Mouse (Mus musculus) ovary, postnatal 36 days (tissue): ENCODE measurements around the gene Vip.

Experiments used
- DNase-seq: peaks from one replicate; pipeline ENCODE4 v3.0.0; 2022; ENCODE audit warnings: low spot score, mixed read lengths

The Vip gene

DNA sequence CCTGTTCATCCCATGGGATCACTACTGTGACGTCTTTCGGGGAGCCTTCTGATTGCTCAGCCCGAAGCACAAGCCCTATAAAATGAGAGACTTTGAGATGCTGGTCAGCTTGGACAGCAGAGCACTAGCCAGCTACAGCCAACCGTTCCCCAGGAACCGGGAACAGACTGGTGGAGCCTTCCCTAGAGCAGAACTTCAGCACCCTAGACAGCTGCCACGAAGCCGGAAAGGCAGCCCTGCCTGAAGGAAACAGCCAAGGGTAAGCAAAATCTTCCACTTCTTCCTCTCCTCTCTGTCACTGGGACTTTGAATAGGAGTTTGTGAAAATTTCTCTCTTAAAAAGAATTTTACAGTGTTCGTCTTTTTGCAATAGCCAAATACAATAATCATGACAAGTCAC, at the start of gene Vip:
Vip (plus strand) TSS at position 107 of the 400 bp plus-strand sequence.
- DNase-seq = peak; percentile 23

DNA sequence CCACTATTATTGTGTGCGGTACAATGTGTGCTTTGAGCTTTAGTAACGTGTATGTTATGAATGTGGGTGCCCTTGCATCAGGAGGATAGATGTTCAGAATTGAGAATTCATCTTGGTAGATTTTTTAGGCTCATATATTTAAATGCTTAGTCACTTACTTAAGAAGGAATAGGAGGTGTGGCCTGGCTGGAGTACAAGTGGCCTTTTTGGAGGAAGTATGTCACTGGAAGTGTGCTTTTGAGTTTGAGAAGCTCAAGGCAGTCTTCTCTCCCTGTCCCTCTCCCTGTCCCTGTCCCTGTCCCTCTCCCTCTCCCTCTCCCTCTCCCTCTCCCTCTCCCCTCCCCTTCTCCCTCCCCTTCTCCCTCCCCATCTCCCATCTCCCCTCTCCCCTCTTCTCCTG, 48.0 kb upstream of the Vip start:
- no peak for DNase-seq

DNA sequence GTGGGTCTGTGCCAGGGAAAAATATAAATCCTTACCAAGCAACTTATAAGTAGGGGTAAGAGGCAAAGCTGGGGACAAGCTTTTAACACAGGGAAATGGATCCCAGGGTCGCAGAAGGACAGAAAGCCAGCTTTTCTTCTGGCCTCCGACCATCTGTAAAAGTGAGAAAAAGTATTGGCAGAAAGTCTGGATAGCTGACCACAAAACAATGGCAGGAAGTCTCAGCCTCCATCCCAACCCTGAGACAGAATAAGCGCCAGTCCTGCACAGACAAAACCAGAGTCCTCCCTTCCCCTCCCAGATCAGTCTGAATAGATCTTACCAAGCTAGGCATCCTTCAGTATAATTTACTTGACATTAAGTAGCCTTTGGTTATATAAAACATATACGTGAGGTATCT, 47.0 kb upstream of the Vip start:
- DNase-seq = no peak

DNA sequence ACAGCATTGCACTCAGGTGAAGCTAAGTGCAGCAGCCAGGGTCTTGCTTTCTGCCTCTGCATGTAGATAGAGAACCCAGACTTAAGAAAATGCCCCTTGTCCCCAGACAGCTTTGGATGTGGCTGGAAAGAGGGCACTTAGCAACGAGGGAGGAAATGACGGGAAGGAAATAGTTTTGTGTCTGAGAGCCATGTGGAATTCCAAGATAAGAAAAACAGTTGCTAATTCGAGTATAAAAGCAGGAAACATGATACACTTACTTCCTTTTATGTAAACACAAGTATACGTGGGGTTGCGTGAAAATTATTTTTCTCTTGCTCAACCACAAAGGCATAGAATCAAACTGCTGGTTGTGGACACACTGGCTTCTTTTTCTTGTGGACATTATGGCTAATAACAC, 45.6 kb upstream of the Vip start, which contains the start of gene Myct1:
Myct1 (plus strand) TSS at position 312 of the 400 bp plus-strand sequence.
- no peak for DNase-seq

DNA sequence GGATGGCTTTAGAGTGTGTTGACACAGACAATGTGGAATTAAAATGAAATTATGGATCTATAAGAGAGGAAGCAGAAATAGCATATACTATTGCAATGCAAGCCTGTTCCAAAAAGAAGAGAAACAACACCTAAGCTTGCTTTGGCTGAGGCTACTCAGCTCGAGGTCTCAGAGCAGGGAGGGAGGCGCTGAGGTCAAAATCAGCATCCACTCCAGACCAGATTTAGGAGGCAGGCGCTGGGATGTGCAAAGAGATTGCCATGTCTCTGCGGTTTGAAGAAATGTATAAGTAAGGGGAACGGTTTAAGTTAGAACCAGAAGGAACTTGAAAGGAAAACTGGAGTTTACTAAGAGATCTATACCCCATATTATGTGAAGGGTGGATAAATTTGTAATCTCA, 44.6 kb upstream of the Vip start:
- DNase-seq = no peak

DNA sequence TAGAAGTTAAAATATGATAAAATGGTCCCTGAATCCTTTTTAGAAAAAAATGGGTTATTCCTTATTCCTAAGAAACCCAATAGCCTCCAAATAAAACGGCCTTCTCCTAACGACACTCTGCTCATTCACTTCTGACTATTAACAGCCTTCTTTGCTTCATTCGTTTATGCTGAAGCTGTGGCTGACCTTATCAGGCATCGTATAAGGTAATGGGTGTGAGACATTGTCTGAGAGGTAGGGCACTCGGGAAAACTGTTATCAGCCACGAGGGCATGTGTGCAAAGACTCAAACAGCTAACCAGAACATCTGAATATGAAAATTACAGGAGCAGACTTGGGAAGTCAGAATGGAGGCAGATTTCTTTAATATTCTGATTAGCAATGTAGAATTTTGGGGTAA, 42.5 kb upstream of the Vip start:
- no peak for DNase-seq

DNA sequence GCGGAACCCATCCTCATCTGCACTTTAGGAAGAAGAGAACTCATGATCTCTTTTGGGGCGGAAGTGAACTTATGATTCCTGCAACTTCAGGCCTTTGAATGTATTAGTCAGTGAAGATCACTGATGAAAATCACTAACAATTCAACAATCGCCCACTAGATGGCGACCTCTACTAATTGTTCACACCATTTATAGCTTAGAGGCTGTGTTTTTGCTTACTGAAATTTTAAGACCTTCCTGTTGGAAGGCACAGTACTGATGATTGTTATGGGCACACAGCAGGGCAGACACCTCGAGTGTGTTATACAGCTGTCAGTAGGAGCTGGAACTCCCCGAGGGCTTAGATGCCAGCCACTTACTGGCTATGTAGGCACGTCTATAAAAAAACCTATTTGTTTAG, 38.9 kb upstream of the Vip start:
- no peak for DNase-seq

DNA sequence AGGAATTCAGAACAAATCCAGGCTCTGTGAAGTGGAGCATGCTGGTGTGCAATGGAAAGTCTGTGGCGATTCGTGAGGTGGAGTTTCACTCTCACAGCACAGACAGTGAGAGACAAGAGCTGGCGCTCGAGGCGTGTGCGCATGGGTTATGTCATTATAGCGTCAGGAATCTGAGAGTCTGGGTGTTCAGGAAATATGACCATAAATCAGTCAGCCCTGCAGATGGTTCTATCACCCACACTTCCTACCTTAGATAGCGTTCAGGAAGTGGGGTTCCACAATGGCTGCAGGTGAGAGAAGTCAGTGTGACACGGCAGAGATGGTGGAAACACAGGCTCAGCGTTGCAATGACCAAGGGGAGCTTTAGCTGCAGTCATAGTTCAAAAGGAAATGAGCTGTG, 35.5 kb upstream of the Vip start:
- no peak for DNase-seq

DNA sequence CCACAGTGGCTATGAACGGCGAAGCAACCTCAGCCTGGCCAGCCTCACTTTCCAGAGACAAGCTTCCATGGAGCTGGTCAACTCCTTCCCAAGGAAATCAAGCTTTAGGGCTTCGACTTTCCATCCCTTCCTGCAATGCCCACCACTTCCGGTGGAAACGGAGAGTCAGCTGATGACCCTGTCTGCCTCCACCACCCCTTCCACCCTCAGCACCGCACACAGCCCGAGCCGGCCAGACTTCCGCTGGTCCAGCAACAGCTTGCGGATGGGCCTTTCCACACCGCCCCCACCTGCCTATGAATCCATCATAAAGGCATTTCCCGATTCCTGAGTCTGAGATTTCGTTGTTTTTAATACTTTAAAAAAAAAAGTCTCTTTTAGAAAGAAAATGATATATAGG, 34.6 kb upstream of the Vip start:
- DNase-seq = no peak

DNA sequence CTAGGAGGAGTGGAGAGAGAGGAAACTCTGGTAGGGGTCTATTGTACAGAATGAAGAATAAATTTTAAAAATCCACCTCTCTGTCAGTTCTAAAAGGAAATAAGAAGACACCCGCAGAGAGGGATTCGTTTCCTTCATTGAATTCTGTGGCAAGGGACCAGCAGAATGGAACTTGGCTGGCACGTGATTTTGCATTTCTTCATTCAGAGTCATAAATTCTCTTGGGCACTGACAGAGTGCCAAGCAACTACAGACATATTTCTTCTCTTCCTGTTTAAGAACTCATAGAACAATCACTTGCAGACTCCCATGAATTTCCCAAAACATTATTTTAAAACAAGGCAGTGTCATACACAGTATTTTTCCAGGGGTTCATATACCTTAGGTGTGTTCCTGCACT, 30.1 kb upstream of the Vip start:
- no peak for DNase-seq

DNA sequence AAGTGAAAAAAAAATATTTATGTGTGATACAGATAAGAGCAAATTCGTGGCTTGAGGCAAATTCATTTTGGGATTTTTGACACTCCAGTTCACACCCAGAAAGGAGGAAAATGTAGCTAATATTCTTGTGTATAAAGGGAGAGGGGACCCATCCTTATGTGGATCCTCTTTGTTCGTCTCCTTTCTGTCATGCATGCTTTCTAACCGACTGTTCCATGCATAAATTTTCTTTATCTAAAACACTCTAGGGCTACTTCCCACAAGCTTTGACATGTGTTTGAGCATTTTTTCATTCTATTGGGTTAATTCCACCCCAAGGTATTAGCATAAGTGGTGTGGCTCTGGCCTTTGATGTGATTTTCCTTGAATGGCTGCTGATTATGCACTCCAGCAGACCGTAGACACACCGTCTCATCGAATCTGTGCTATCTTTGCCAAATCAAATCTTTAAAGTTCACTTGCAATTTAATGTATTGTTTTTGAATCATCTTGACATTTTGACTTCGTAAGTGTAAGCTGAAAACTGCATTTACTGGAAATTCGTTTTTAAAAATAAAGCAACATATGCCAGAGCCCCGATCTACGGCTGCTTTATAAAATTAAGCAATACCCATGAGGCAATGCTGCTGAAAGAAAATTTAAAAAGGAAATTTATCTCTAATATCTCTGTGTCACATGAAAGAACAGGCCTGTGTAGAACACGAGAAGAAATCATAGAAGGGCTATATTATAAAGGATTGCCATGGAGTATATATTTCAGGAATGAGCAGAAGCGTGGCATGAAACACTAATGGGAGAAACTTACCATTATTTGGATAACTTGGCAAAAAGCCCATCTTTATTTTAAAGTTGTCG, 23.6 kb upstream of the Vip start:
- no peak for DNase-seq

DNA sequence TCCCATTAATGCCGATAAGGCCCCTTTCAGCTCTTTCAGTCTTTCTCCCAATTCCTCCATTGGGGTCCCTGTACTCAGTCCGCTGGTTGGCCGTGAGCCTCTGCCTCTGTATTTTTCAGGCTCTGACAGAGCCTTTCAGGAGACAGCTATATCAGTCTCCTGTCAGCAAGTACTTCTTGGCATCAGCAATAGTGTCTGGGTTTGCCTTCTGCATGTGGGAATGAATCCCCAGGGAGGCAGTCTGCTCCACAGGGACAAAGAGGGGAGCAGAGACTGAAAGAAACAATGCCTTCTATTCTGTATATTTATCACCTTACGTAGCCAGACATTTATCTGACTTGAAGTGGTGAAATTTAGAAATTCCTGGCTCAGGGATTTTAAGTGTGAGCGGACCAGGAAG, 12.8 kb upstream of the Vip start:
- DNase-seq = no peak

DNA sequence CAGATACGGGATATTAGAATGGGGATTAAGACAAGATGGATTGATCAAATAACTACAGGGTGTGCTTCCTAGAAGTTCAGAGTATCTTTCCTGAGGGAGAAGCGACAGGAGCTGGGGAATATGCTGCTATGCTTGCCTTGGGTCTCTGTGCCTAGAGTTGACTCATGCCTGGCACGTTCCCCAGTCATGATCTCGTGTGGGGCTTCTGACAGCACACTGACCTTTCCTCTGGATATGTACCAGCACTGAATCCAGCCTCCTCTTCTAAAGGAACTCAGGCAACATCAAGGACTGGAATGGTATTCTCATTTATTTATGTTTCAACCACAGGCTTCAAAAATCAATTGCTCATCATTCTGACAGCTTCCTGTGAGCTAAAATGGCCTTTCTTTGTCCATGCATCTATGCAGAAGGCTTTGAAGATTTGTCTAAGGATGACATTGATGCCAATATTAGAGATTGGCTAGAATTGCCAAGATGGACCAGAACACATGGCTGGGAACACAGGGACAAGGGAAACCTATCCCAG, 5.3 kb upstream of the Vip start:
- no peak for DNase-seq

DNA sequence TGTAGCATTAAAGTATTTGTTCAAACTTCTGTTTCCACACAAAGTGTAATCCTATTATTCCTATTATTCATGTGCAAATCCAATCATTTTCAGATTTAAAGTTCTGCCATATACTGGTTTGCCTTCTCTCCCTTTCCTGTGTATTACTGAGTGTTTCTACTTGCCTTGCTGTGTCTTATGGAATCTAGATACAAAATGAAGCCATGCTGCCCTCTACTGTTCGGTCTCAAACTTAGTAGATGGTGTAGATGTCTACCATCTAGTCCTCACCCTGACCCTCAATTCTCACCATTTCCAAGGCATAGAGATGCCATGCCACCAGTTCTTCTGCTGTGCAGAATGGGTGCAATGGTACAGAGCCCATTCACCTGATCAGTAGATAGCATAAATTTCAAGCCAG, 4.7 kb upstream of the Vip start:
- no peak for DNase-seq

DNA sequence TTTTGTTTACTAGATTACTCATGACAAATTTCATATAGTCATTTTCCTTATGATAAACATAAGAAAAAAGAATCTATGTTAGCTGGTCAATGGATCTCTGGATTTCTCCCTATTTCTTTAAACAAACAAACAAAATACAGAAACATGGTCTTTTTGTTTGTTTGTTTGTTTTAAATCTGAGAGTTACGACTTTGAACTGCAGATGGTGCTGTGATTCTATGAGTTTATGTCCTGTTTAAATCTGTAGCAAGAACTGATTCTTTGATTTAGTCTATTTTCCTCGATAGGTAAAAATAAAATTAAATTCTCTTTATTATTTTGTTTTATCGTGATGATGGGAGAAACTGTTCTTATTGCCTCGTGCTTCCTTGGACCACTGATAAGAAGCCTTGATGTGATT, 1.7 kb upstream of the Vip start:
- DNase-seq = no peak

DNA sequence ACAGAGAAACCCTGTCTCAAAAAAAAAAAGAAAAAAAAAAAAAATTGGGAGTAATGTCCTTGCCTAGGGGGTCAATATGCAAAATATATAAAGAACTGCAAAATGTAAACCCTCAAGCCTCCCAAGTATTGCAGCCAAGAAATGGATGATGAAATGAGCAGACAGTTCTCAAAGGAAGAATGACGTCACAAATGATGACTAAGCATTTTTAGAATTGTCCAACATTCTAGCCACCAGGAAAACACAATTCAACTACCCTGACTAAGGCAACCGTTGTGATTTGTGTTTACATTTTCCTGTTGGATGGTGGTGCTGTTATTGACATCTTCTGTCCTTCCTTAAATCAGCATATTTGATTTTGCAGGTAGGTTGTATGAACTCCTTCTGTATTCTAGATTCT, 42.3 kb downstream of the Vip start:
- DNase-seq = no peak

DNA sequence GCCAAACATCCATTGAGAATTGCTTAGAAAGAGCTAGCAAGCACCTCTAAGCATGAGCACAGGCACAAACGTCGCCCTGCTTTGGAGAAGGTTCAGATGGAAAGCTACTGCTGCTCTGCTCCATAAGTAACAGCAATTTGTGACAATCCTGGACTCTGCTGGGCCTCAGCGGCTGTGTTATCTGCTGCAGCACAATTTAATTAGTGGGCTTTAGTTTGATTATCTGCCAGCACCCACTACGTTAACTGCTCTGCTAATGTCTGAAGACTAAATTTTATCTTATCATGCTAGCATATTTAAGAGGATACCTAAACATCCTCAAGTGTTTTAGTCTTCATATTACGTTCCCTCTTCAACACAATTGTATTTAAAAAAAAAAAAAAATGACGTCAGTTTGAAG, 46.6 kb downstream of the Vip start:
- no peak for DNase-seq

DNA sequence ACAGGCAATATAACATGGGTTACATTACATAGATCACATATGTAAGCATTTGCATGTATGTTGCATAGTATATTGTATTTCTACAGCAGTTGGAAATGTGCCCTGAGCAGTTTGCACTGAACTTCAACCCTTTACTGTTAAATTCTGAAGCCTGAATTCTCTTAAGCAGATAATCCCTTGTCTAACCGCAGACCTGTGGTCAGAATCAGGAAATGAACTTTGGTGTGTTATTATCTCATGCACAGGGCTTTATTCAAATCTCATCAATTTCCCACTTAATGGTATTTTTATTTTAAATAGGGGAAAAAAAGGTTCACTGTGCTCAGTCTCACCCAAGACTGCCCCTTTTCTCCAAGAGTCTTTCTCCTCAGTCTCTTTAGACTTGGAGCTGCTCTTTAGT, 55.3 kb downstream of the Vip start:
- DNase-seq = no peak
